In genomic region chr10:28874605-28875004, GRCm38 (mm10) we compare ENCODE assay signal across 19 mouse cellular contexts.
DNase-seq lines count a peak whose midpoint lies in the region; ATAC-seq lines count a peak whose summit lies in the region.
"Had no signal": no experiment of that assay in that cellular context is flagged by ENCODE, and none has a peak within 500 bp of the region (broad histone marks: within the 10 kb centered on the region; RNA-seq: fewer than 3 reads in every experiment).

No protein-coding gene starts in this region.

- H3K27ac ChIP-seq in neural tube, embryonic 12.5 days, result no peak overlapping the region
- no peak overlapping the region for H3K27ac ChIP-seq in hindbrain, embryonic 13.5 days
- no peak overlapping the region for H3K27ac ChIP-seq in midbrain, embryonic 13.5 days
- H3K27ac ChIP-seq in limb, embryonic 10.5 days, result no peak overlapping the region
- H3K27ac ChIP-seq: heart, embryonic 13.5 days; intestine, embryonic 15.5 days; kidney, embryonic 15.5 days; liver, embryonic 12.5 days; stomach, embryonic 15.5 days had no signal

- ATAC-seq in neural tube, embryonic 12.5 days (ENCODE audit: low FRiP score, low read depth), result 0 out of 2 replicates have a peak, but pooled peaks have one; percentile 65
- peak; percentile 77 for ATAC-seq in hindbrain, embryonic 13.5 days (ENCODE audit: low FRiP score)
- peak; percentile 74 for ATAC-seq in midbrain, embryonic 13.5 days
- no peak for ATAC-seq in erythroid progenitor cell, adult 5-6 weeks (replicated peaks; ENCODE audit: low FRiP score, poor library complexity, severe bottlenecking)
- ATAC-seq: intestine, embryonic 15.5 days; liver, embryonic 12.5 days had no signal

- no peaks in the 10 kb centered on the region for H3K27me3 ChIP-seq in neural tube, embryonic 12.5 days (replicated peaks)
- H3K27me3 ChIP-seq in hindbrain, embryonic 13.5 days, result no peaks in the 10 kb centered on the region
- no peaks in the 10 kb centered on the region for H3K27me3 ChIP-seq in midbrain, embryonic 13.5 days
- no peaks in the 10 kb centered on the region for H3K27me3 ChIP-seq in limb, embryonic 10.5 days (ENCODE audit: low read depth, poor library complexity, severe bottlenecking)
- H3K27me3 ChIP-seq: heart, embryonic 13.5 days; intestine, embryonic 15.5 days; kidney, embryonic 15.5 days; liver, embryonic 12.5 days; stomach, embryonic 15.5 days had no signal

- H3K9me3 ChIP-seq in neural tube, embryonic 12.5 days, result no peaks in the 10 kb centered on the region
- H3K9me3 ChIP-seq in hindbrain, embryonic 13.5 days, result no peaks in the 10 kb centered on the region
- no peaks in the 10 kb centered on the region for H3K9me3 ChIP-seq in midbrain, embryonic 13.5 days
- H3K9me3 ChIP-seq in limb, embryonic 10.5 days (replicated peaks), result no peaks in the 10 kb centered on the region
- H3K9me3 ChIP-seq: heart, embryonic 13.5 days; intestine, embryonic 15.5 days; kidney, embryonic 15.5 days; liver, embryonic 12.5 days; stomach, embryonic 15.5 days had no signal

- H3K9ac ChIP-seq in neural tube, embryonic 12.5 days, result no peak overlapping the region
- no peak overlapping the region for H3K9ac ChIP-seq in hindbrain, embryonic 13.5 days
- no peak overlapping the region for H3K9ac ChIP-seq in midbrain, embryonic 13.5 days (replicated peaks)
- H3K9ac ChIP-seq: heart, embryonic 13.5 days; intestine, embryonic 15.5 days; kidney, embryonic 15.5 days; liver, embryonic 12.5 days; lung, embryonic 14.5 days; stomach, embryonic 15.5 days had no signal

- 50% methylated on average over 4 of the region's 4 CpGs for WGBS in neural tube, embryonic 12.5 days
- WGBS in hindbrain, embryonic 13.5 days, result 28% methylated on average over 4 of the region's 4 CpGs
- WGBS in midbrain, embryonic 13.5 days, result 27% methylated on average over 4 of the region's 4 CpGs
- WGBS in limb, embryonic 10.5 days, result 86% methylated on average over 4 of the region's 4 CpGs

- no peaks in the 10 kb centered on the region for H3K4me1 ChIP-seq in neural tube, embryonic 12.5 days
- peaks cover 7% of the 10 kb centered on the region for H3K4me1 ChIP-seq in hindbrain, embryonic 13.5 days (replicated peaks)
- H3K4me1 ChIP-seq in midbrain, embryonic 13.5 days (replicated peaks), result peaks cover 7% of the 10 kb centered on the region
- no peaks in the 10 kb centered on the region for H3K4me1 ChIP-seq in limb, embryonic 10.5 days
- H3K4me1 ChIP-seq: intestine, embryonic 15.5 days; kidney, embryonic 15.5 days; liver, embryonic 12.5 days; stomach, embryonic 15.5 days had no signal

- no peaks in the 10 kb centered on the region for H3K36me3 ChIP-seq in neural tube, embryonic 12.5 days
- no peaks in the 10 kb centered on the region for H3K36me3 ChIP-seq in hindbrain, embryonic 13.5 days
- H3K36me3 ChIP-seq in midbrain, embryonic 13.5 days, result no peaks in the 10 kb centered on the region
- H3K36me3 ChIP-seq in limb, embryonic 10.5 days, result no peaks in the 10 kb centered on the region
- H3K36me3 ChIP-seq: heart, embryonic 13.5 days; intestine, embryonic 15.5 days; kidney, embryonic 15.5 days; liver, embryonic 12.5 days; stomach, embryonic 15.5 days had no signal

- no peak overlapping the region for H3K4me3 ChIP-seq in neural tube, embryonic 12.5 days
- no peak overlapping the region for H3K4me3 ChIP-seq in hindbrain, embryonic 13.5 days
- no peak overlapping the region for H3K4me3 ChIP-seq in midbrain, embryonic 13.5 days (replicated peaks)
- no peak overlapping the region for H3K4me3 ChIP-seq in limb, embryonic 10.5 days
- H3K4me3 ChIP-seq: heart, embryonic 13.5 days; intestine, embryonic 15.5 days; kidney, embryonic 15.5 days; liver, embryonic 12.5 days; stomach, embryonic 15.5 days had no signal

- H3K4me2 ChIP-seq in neural tube, embryonic 12.5 days (replicated peaks), result no peak overlapping the region
- no peak overlapping the region for H3K4me2 ChIP-seq in hindbrain, embryonic 13.5 days
- no peak overlapping the region for H3K4me2 ChIP-seq in midbrain, embryonic 13.5 days (replicated peaks)
- H3K4me2 ChIP-seq: heart, embryonic 13.5 days; intestine, embryonic 15.5 days; kidney, embryonic 15.5 days; liver, embryonic 12.5 days; lung, embryonic 14.5 days; stomach, embryonic 15.5 days had no signal

- DNase-seq in neural tube, embryonic 10.5 days (ENCODE audit: extremely low spot score, low spot score), result no peak
- no peak for DNase-seq in limb, embryonic 10.5 days (ENCODE audit: low spot score)
- DNase-seq in thymus, postnatal 14 days, result no peak
- DNase-seq: adrenal gland, postnatal 25 days; cerebellum, adult 8-10 months; gastrocnemius, postnatal 25 days; heart, postnatal 36 days; lung, embryonic 14.5 days; lung, postnatal 4 days; right cerebral cortex, adult 18-20 months had no signal
